Mouse (Mus musculus): ENCODE data around the gene Prss44.

GRCm38 (mm10) chr9:110856920-110857319 is 43.1 kb downstream of the Prss44 start:
- no peak for TF ChIP-seq POLR2A (IDR thresholded peaks at IDR 0.05; ENCODE audit: low read depth, low read length)
- TF ChIP-seq CTCF (IDR thresholded peaks at IDR 0.05; ENCODE audit: borderline replicate concordance, insufficient read depth, low read length) = no peak

Measured in embryonic fibroblast, embryonic 13.5 days (primary cell).